Mouse (Mus musculus) CH12.LX (cell line): ENCODE data around the gene Ttc22.

ENCODE experiments used
- CTCF ChIP-seq, 2 experiments: IDR thresholded peaks in 1 of 2; conservative IDR thresholded peaks in 1 of 2; 2 replicates each; pipeline ENCODE4 v1.5.1; 2011 to 2012; ENCODE audit warnings: low read depth in 2 of 2, low read length in 2 of 2, improper control_type of control experiment in 1 of 2, inconsistent platforms in 1 of 2, mild to moderate bottlenecking in 1 of 2, moderate library complexity in 1 of 2
- E2F4 ChIP-seq: IDR thresholded peaks from 2 replicates; pipeline ENCODE4 v1.6.1; 2011; ENCODE audit warnings: low read depth, low read length, improper control_type of control experiment; ENCODE audit not compliant: insufficient replicate concordance
- GABPA ChIP-seq: IDR thresholded peaks from 2 replicates; pipeline ENCODE4 v1.6.1; 2012; ENCODE audit warnings: low read depth, low read length, improper control_type of control experiment, inconsistent platforms; ENCODE audit not compliant: insufficient replicate concordance
- MAFK ChIP-seq: IDR thresholded peaks from 2 replicates; pipeline ENCODE4 v1.6.1; 2011; ENCODE audit warnings: low read length, improper control_type of control experiment; ENCODE audit not compliant: insufficient replicate concordance
- MYC ChIP-seq: IDR thresholded peaks from 2 replicates; pipeline ENCODE4 v1.6.1; 2011; ENCODE audit warnings: low read depth, mild to moderate bottlenecking, improper control_type of control experiment, low read length
- NRF1 ChIP-seq: IDR thresholded peaks from 2 replicates; pipeline ENCODE4 v1.6.1; 2014; ENCODE audit warnings: low read depth, mild to moderate bottlenecking, inconsistent platforms, low read length, improper control_type of control experiment, moderate library complexity
- POLR2A ChIP-seq: IDR thresholded peaks from 2 replicates; pipeline ENCODE4 v1.6.1; 2011; ENCODE audit warnings: low read depth, mild to moderate bottlenecking, improper control_type of control experiment, low read length
- TCF12 ChIP-seq: IDR thresholded peaks from 2 replicates; pipeline ENCODE4 v1.6.1; 2014; ENCODE audit warnings: low read depth, mild to moderate bottlenecking, inconsistent platforms, low read length, improper control_type of control experiment
- UBTF ChIP-seq: IDR thresholded peaks from 2 replicates; pipeline ENCODE4 v1.6.1; 2012; ENCODE audit warnings: low read depth, mild to moderate bottlenecking, inconsistent platforms, low read length, improper control_type of control experiment, moderate library complexity
- ZNF384 ChIP-seq: IDR thresholded peaks from 2 replicates; pipeline ENCODE4 v1.6.1; 2012; ENCODE audit warnings: low read depth, low read length, improper control_type of control experiment, inconsistent platforms

- TF ChIP-seq E2F4, result no peak
- TF ChIP-seq CTCF (conservative IDR thresholded peaks at IDR 0.05 in 1 of 2, IDR thresholded peaks at IDR 0.05 in 1 of 2; ENCODE audit: low read depth in 2 of 2, low read length in 2 of 2), result no peak
- no peak for TF ChIP-seq MYC
- TF ChIP-seq ZNF384, result no peak
- no peak for TF ChIP-seq TCF12
- no peak for TF ChIP-seq GABPA
- TF ChIP-seq NRF1, result no peak
- no peak for TF ChIP-seq POLR2A
- no peak for TF ChIP-seq MAFK
- no peak for TF ChIP-seq UBTF
Observed at GRCm38 (mm10) chr4:106587075-106587474, 35.2 kb upstream of the Ttc22 start.
